Mouse (Mus musculus): ENCODE measurements around the gene Nt5c. TPM values are rescaled to one million over a fixed set of nuclear protein-coding genes. Genes with fewer than 3 reads are reported as not detected.

Gene Nt5c
- polyA plus RNA-seq (2012; fragmentation: generic; extraction: Trizol): 100 to 1,000 TPM; 130 to 206 TPM

DNA sequence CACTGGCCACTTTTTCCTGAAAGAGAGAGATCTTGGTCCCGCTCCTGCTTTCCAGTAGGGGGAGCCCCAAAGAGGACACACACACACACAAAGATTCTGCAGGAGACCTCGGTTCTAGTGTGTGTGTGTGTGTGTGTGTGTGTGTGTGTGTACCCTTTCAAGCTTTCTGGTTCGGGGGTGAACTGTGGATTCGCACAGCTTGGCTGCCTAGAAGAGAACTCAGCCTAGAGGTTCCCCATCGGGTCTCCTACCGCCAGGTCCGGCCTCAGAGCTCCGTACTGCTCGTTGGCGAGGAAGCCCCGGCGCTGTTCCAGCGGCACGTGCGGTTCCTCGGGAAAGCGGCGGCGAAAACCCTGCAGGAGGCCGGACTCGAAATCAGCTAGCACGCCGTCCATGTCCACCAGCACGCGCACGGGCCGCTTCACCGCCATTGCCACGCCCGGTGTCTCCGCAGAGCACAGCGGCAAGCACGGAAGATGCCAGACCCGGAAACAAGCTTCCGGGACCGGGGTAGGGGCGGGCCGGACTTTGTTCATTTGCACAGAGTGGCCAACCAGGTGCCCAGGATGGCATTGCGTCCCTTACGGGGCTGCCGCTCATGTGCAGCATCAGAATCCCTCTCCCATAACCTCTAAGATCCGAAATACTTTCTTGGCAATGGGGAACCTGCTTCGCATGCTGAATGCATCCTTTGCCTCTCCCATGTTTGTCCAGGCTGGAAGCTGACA, at the start of gene Nt5c:
Gene Nt5c (minus strand): TSS at position 507 of the 728 bp plus-strand sequence.

DNA sequence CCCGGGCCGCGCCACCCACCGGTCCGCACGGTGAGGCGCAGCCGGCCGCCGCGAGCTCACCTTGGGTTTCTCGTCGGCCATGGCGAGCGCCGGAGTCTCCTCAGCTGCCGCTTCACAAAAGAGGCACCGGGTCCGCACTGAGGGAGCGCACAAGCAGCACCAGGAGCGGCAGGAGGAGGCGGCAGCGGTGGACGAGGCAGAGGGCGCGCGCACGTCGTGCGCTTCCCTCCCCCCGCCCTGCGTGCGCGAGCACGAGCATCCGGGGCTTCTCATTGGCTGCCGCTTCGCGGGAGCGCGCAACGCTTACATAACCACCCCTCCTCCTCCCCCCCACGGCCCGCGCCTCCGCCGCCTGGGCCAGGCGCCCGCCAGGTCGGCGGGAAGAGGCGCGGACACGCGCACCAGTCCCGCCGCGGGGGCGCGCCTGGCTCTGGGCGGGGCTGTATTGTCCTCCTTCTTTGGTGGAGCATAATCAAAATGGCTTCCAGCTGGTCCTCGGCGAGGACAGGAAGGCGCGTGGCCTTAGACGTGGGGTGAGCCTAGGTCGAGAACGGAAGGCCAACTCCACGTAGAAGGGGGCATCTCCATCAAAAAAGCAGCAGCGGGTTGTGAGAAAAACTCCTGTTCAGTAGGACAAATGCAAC, 44.5 kb upstream of the Nt5c start, which contains the start of gene Sumo2:
Gene Sumo2 (minus strand): TSS at position 239 of the 644 bp plus-strand sequence.

DNA sequence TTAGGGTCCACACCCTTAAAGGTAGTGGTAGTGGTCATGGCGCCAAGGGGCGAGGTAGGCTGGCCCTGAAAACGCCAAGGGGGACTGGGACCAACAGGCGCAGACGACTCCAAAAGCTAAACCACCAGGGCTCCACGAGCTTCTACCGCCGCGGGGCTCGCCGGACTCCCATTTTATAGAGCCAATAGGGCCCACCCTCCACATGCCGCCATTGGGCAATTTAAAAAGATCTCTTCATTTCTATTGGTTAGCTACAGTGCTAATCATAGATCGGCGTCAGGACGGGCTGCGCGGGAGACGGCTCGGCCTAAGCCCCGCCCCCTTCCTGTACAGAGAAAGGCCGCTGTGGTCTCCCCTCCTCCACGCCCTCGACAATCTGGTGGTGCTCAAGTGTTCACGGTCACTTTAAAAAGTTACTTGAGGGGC, 22.6 kb upstream of the Nt5c start, which contains the start of gene Jpt1:
Gene Jpt1 (minus strand): TSS at position 150 of the 426 bp plus-strand sequence.

DNA sequence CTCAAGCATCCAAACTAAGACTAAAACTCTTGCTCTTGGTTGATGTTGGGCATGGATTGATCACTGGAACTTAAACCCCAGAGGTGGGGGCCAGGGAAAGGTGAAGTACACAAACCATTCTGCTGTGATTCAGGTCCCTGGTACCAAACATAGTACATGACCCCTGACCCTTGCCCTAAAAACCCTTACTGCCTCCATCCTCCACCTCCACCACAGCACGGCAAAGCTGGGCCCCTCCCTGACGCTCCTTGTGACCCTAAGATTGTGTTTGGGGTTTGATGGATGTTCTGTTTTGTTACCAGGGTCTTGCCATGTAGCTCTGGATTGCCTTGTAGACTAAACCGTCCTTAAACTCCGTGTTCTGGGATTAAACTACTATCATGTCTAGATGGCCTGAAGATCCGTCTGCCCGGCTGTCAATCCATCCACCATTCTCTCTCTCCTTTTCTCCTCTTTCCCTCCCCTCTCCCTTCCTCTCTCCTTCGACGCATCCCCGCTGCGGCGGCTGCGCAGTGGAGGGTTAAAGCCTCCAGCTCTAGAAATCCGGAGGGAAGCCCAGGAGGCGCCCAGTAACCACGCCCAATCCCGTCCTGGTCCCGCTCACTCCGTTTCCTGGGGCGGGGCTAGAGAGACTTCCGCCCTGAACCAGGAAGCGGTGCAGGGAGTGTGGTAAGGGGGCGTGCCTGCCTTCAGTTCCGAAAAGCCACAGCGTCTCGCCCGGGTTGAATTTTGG, 16.5 kb downstream of the Nt5c start, which contains the start of gene Armc7:
Gene Armc7 (plus strand): TSS at position 643 of the 733 bp plus-strand sequence.

DNA sequence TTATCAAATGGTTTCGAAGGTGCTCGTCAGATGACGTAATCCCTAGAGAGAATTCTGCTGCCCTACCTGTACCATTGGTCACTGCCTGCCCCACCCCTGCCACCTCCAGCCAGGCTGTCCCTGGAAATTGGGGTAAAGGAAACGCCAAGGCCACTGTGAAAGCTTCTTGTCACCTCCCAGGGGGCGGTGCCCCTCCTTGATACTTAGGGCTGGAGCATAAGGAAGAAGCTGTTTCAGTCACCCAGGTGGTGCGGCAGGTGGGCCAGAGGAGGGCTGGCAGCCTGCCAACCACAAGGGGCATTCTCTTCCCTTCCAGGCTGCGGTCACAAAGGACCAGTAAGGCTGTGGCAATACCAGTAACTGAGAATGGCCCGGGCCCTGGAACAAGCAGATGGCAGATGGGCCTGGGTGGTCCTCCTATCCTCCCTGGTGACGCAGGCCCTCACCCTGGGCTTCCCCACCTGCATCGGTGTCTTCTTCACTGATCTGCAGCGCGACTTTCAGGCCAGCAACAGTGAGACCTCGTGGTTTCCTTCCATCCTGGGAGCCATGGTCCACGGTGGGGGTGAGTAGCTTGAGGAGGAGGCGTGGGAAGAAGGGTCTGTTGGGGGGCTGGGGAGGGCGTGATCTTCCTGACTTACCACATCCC, 29.3 kb downstream of the Nt5c start, which contains the start of gene Slc16a5:
Gene Slc16a5 (plus strand): TSS at position 232 of the 649 bp plus-strand sequence.

Other genes starting within 250 kb of the Nt5c start
- gene Grin2c, start 224.6 kb downstream of the Nt5c start, polyA plus RNA-seq (2012; fragmentation: generic; extraction: Trizol): not detected
- 10 to 100 TPM; 15.6 to 23.1 TPM for gene Fdxr, start 214.8 kb downstream of the Nt5c start, polyA plus RNA-seq (2012; fragmentation: generic; extraction: Trizol)
- gene Fads6, start 194.2 kb downstream of the Nt5c start, polyA plus RNA-seq (2012; fragmentation: generic; extraction: Trizol): under 1 TPM in 1 of 2 experiments, not detected in 1; 0.05 TPM
- gene Otop2, start 184.7 kb downstream of the Nt5c start, polyA plus RNA-seq (2012; fragmentation: generic; extraction: Trizol): under 1 TPM in 1 of 2 experiments, not detected in 1; 0.06 TPM
- under 1 TPM; 0.11 to 0.34 TPM for gene Ush1g, start 169.8 kb downstream of the Nt5c start, polyA plus RNA-seq (2012; fragmentation: generic; extraction: Trizol)
- not detected for gene Otop3, start 157.1 kb downstream of the Nt5c start, polyA plus RNA-seq (2012; fragmentation: generic; extraction: Trizol)
- gene Hid1, start 124.1 kb downstream of the Nt5c start, polyA plus RNA-seq (2012; fragmentation: generic; extraction: Trizol): 1 to 10 TPM; 1.9 to 7.6 TPM
- gene Cdr2l, start 109.9 kb downstream of the Nt5c start, polyA plus RNA-seq (2012; fragmentation: generic; extraction: Trizol): 10 to 100 TPM in 1 of 2 experiments, 1 to 10 TPM in 1; 6.5 to 16.4 TPM
- 100 to 1,000 TPM; 204 to 411 TPM for gene Mrpl58, start 88.1 kb downstream of the Nt5c start, polyA plus RNA-seq (2012; fragmentation: generic; extraction: Trizol)
- gene Atp5h, start 71.9 kb downstream of the Nt5c start, polyA plus RNA-seq (2012; fragmentation: generic; extraction: Trizol): 100 to 1,000 TPM; 816 to 966 TPM
- gene Kctd2, start 71.7 kb downstream of the Nt5c start, polyA plus RNA-seq (2012; fragmentation: generic; extraction: Trizol): 10 to 100 TPM; 24.1 to 58.3 TPM
- gene Trim80, start 51.3 kb downstream of the Nt5c start, polyA plus RNA-seq (2012; fragmentation: generic; extraction: Trizol): not detected
- gene Slc16a5, start 29.4 kb downstream of the Nt5c start, polyA plus RNA-seq (2012; fragmentation: generic; extraction: Trizol): under 1 TPM; 0.12 to 0.76 TPM
- 10 to 100 TPM in 1 of 2 experiments, 1 to 10 TPM in 1; 3.4 to 13.7 TPM for gene Armc7, start 16.2 kb downstream of the Nt5c start, polyA plus RNA-seq (2012; fragmentation: generic; extraction: Trizol)
- 100 to 1,000 TPM; 321 to 516 TPM for gene Jpt1, start 22.5 kb upstream of the Nt5c start, polyA plus RNA-seq (2012; fragmentation: generic; extraction: Trizol)
- 100 to 1,000 TPM; 150 to 340 TPM for gene Sumo2, start 44.4 kb upstream of the Nt5c start, polyA plus RNA-seq (2012; fragmentation: generic; extraction: Trizol)
- 100 to 1,000 TPM in 1 of 2 experiments, 10 to 100 TPM in 1; 90.3 to 107 TPM for gene Nup85, start 72.6 kb upstream of the Nt5c start, polyA plus RNA-seq (2012; fragmentation: generic; extraction: Trizol)
- gene Mrps7, start 112.1 kb upstream of the Nt5c start, polyA plus RNA-seq (2012; fragmentation: generic; extraction: Trizol): 100 to 1,000 TPM in 1 of 2 experiments, 10 to 100 TPM in 1; 71.5 to 141 TPM
- 10 to 100 TPM in 1 of 2 experiments, 1 to 10 TPM in 1; 6.0 to 15.0 TPM for gene Gga3, start 112.2 kb upstream of the Nt5c start, polyA plus RNA-seq (2012; fragmentation: generic; extraction: Trizol)
- gene Mif4gd, start 121.1 kb upstream of the Nt5c start, polyA plus RNA-seq (2012; fragmentation: generic; extraction: Trizol): 10 to 100 TPM; 13.3 to 37.6 TPM
- gene Slc25a19, start 136.4 kb upstream of the Nt5c start, polyA plus RNA-seq (2012; fragmentation: generic; extraction: Trizol): 10 to 100 TPM; 13.5 to 18.8 TPM
- gene Grb2, start 216.7 kb upstream of the Nt5c start, polyA plus RNA-seq (2012; fragmentation: generic; extraction: Trizol): 10 to 100 TPM; 26.7 to 56.0 TPM

Measured in C3H10T1/2 (cell line).